Mouse (Mus musculus) adrenal gland, adult (tissue): ENCODE measurements at regions not wholly inside any gene's neighbourhood (a gene's known extent, or its start where the extent isn't known, plus 50 kb on each side); places are given as distances from the start of the nearest gene placed in this dataset.

Experiments used
- DNase-seq, 2 experiments: peaks; one replicate each; pipeline ENCODE4 v3.0.0; 2022 to 2023; ENCODE audit warnings: low spot score in 1 of 2; ENCODE audit not compliant: inconsistent age in 2 of 2

DNA sequence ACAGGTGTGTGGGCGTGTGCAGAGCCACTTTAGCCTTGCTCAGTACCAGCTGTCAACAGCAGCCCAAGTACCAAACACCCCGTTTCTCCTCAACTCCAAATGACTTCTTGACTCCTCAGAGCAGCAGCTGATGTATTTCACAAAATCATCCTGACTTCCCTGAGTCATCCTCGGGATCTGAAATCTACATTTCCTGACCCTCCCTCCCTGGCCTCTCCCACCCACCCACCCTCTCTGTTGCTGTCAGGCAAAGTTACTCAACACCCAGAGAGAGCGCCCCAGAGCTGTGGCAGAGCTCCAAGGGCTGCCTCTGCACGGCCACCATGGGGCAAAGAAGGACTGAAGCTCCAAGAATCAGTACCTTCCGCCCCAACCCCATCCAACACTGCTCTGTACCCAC, 83.5 kb upstream of the Cyp1b1 start:
- DNase-seq = no peak

DNA sequence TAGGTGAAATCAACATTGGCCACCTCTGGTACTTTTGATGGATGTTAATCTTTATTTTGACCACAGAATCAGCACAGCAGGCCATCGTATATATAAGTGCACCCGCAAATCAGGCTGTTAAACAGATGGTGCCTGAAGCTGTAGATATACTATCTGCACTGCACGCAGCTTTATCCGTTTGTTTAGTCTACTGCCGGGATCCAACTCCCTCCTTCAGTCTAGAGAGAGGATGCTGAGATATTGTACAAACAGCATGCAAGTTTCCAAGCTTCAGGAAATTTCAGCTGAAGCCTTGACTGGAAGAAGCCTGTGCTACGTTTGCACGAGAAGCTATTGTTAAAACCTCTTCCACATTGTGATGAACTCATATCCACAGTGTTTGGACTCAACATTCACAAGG, 75.3 kb upstream of the Cyp1b1 start:
- no peak for DNase-seq

DNA sequence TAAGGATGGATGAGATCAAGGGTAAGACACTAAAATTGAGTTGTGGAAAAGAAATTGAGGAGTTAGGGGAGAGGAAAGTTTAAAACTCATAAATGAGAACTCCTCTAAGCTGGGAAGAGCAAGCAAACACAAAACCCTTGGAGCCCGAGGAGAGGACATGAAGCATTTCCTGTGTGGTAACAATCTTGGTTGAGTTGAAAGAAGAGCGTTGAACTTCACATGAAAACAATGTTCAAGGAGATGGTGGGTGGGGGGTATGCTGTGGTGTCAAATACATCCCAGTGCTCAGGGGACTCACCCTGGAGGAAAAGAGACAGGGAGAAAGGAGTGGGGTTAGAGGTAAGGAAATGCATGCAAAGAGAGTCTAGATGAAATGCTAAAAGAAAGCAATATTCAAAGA, 72.3 kb upstream of the Cyp1b1 start:
- DNase-seq = no peak

DNA sequence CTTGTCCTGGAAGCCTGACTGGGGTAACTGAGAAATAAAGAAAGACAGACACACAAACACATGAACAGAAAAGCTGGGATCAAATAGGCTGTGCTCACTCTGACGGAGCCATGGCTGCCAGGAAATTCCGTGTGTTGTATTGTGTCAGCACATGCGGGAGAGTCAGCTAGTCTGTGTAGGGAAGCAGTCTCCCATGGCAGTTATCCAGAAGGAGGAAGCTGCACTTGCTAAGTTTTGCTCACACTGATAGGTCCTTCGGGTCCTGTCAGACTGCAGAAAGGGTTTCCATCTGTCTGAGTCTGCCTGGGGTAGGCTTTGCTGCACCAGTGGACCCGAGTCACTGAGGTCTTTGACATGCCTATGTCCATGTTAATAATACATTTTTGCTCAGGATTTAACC, 71.8 kb upstream of the Cyp1b1 start:
- DNase-seq = peak in 1 of 2 experiments; percentile 40

DNA sequence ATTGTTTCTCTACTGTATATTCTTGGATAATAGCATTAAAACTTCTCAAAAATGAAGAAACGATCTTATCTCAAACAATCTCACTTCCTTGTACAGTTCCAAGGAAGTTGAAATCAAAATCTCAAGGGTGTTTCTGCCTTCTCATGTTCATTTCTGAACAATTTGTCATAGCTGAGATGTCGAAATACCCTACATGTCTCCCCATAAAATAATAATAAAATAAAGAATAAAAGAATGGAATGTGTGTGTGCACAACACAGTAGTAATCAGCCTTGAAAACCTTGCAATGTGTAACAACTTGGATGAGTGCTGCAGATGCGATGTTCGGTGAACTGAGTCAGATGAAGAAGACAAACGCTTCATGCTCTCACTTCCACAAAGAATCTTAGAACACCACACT, 71.4 kb upstream of the Cyp1b1 start:
- no peak for DNase-seq

DNA sequence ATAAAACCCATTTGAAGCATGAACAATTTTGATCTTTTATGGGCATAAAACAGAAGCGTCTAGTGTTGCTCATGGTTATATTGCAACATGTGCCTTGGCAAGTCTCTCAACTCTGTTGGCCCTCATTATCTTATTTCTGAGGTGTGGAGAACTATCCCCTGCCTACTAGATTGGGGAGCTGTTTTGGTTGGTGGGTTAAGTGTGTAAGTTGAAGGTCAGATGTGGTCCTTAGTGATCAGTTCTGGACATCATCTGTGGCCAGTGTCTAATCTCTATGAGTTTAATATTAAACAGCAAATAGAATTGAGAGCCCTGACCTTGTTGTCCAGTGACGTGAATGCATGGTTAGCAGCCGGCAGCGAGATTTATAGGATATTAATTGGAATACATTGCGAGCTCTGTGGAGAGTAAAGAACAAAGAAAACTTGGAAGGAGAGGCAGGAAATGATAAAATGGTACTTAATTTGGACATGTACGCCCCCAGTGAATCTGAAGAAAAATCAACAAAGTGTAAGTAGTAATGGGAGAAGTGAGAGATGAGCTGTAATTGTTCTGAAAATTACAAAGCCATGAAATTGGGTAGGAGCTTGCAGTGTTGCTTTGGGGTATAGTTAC, 69.5 kb upstream of the Cyp1b1 start:
- DNase-seq = peak in 1 of 2 experiments; percentile 66

DNA sequence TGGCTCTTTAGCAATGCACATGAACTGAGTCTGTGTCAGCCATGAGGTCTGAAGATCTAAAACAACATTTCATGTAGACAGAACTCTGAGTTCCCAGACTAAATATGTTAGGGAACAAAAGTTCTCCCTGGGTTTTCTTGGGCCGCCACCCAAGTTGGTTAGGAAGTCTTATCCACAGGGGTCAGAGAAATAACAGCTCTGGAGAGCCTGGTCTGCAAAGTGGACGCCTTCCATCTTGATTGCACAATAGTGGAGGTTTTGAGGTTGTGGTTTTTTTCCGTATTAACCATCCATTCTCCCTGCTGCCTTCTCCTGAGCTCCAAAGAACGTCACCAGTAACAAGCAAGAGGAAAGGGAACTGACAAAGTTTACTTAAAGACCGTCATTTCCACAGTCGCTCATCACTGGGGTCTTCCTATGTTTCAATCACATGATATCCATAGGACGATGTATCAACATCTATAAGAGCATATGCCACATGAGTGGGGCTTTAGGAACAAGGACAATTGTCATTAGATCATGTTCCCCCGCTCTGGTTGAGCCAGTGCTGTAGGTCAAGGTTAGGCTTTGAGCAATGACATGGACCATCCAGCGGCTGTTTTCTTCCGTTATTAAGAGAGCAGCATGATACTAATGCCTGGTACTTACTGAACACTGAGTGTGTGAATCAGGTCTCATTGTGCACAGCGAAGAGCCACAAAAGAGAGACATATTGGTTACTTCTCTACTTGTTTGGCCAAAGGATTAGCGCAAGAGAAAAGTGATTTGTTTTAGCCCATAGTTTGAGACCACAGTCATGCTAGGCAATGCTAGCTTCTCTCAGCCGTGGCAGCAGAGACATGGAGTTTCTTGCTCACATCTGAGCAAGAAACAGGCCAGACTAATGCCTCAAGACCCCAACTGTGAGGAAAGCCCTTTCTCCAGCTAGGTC, 67.1 kb upstream of the Cyp1b1 start:
- DNase-seq = peak; percentile 46 to 77

DNA sequence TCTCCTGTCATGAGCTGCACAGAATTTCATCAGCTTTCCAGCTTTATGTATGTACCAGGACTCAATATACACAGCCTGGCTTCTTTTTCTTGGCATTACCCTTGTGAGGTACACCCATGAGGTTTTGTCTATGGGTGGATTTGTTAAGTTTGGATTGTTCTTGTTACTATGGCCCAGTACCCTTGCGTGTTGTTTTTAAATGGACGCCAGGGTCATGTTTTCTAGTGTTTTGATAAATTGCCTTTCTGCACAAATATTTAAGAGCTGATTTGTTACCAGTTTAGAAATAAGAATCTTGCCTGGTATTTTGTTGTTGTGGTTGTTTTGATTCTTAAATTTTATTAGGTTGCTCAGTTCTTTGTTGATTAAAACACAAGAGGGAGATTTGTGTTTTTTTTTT, 66.4 kb upstream of the Cyp1b1 start:
- no peak for DNase-seq

DNA sequence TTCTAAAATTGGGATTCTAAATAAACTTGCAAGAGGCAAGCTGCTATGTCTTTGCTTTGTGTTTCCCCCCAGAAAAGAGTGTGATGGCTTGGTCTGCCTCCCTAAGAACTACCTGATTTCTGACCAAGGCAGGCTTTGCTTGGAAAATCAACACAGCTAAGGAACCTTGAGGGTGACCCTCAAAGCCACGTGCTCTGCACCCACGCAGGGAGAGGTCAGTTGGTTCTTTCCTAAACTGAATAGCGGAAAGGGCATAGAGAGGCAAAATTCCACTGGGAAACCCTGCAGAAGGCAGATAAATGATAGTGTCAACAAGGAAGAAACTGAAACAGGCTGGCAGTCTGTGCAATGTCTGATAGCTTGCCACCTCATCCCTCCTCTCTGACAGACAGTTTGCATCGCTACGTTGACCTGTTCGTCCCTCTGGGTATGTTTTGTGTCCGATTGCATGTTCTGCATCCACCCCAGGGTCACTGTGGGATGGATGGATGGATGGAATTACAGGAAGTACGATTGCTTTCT, 63.1 kb upstream of the Cyp1b1 start:
- peak in 1 of 2 experiments; percentile 65 for DNase-seq

DNA sequence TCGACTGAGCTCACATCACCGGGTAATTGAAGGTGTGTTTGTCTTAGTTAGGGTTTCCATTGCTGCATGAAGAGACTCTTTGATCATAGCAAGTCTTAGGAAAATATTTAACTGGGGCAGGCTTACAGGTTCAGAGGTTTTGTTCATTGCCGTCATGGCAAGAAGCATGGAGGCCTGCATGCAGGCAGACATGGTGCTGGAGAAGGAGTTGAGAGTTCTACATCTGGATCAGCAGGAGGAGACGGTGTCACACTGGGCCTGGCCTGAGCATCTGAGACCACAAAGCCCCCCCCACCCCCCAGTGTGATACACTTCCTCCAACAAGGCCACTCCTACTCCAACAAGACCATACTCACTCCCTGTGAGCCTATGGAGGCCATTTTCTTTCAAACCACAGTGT, 61.3 kb upstream of the Cyp1b1 start:
- DNase-seq = no peak

DNA sequence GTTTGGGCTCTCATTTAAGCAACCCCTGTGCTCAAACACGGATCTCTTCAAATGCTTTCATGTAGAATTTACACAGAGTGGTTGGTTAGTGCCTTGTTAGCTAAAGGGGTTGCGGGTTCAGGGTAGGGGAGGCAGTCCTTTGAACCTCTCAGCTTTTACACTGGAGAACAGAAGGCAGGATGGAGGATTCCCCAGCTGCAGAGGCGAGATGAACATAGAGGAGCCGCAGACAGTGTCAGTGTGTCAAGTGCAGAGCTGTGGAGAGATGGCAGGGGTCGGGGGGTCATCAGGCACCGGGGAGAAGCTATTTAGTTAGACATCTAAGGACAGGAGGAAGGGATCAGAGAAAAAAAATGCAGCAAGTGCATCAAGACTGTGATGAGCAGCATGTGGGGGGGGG, 60.4 kb upstream of the Cyp1b1 start:
- DNase-seq = no peak

DNA sequence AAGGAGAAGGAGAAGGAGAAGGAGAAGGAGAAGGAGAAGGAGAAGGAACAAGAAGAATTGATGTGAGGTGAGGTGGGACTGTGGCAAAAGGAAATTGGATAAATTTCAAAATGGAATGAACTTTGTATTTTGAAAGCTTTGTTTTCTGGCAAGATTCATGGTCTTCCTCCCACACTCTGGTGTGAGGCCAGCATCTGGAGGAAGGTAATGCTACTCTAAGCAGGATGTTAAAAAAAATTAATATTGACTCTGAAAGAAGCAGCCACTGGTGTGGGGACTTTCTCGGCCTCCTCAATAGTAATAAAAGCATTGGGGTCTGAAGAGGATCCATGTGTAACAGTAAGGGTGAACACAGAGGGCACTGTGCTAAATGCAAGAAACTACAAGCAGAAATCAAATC, 59.4 kb upstream of the Cyp1b1 start:
- no peak for DNase-seq

DNA sequence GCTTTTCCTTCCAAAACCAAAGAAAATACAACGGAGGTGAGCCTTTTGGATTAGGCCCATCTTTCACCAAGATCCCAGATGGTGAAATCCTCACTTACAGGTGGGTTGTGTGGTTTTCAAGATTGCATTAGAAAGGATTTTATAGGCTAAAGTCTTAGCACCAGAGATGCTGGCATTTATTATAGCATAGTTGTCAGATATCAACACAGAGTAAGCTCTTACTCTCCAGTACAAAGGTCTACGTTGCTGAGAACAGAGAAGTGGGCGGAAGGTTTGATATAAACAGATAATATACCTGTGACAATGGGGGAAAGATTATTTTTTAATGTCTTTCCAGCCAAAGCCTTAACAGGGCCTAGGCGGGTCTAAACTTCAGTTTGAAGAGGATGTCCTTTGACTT, 57.4 kb upstream of the Cyp1b1 start:
- DNase-seq = no peak

DNA sequence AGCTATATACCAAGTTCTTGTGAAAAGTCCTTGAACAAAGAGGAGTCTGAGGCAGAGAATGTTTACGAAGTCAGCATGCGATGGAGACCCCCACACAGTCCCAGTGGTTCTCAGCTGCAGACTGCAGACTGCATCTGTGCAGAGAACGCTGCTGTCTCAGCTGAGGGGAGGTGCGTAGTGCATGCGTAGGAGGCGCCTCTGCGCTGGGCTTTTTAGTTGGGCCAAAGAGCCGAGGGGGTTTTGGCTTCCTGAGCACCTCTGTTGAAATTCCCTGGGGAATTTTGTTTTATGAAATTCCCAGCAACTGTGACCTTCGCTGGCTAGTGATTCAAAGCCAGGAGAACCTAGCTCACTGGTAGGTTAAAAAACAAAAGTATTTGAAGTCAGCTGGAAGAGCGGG, 56.9 kb upstream of the Cyp1b1 start:
- DNase-seq = peak in 1 of 2 experiments; percentile 47

DNA sequence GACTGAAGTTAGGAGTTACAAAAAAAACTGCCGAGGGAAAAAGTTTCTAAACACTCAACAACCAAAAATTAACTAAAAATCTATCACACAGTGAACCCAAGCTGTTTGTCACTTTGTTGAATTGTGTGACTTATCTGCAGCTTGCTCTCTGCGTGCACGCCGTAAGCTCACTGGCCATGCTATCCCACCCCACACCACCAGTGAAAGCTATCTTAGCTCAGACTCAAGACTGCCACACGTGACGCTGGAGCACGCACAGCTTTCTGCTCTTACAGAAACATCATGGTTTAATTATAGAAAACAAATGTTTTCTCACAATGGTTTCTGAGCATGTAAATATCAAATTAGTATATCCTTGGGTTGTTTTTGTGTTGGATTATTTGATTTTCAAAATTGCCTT, 56.0 kb upstream of the Cyp1b1 start:
- no peak for DNase-seq

DNA sequence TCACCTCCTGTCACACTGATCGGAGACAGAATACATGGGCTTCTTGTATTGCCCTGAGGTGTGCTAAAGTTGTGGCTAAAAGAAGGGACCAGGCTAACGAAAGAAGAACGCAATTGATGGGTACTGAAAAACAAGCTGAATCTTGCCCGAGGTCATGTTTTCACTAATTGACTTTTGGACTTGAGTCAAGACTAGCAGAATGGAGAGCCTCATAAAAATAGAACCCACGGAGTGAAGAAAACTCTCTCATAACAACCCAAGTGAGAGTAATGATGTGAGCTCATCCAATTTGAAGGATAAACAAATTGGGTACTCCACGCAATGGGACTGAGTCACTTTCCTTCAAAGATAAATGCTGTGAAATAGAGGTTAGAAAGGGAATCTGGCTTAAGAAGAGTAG, 55.0 kb upstream of the Cyp1b1 start:
- DNase-seq = no peak

DNA sequence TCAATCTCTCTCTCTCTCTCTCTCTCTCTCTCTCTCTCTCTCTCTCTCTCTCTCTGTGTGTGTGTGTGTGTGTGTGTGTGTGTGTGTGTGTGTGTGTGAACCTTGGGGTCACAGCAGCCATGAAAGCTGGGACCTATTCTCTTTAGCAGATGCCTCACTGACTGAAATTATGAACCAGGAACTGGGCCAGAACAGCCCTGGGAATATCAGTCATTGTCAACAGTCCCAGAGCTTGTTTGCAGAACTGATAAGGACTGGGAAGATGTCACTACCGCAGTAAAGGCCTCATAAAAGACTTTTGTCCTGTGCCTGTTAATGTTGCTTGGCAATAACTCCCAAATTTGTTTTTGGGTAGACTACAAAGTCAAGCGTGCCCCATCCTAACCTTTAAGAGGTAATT, 53.2 kb upstream of the Cyp1b1 start:
- peak; percentile 24 to 66 for DNase-seq

DNA sequence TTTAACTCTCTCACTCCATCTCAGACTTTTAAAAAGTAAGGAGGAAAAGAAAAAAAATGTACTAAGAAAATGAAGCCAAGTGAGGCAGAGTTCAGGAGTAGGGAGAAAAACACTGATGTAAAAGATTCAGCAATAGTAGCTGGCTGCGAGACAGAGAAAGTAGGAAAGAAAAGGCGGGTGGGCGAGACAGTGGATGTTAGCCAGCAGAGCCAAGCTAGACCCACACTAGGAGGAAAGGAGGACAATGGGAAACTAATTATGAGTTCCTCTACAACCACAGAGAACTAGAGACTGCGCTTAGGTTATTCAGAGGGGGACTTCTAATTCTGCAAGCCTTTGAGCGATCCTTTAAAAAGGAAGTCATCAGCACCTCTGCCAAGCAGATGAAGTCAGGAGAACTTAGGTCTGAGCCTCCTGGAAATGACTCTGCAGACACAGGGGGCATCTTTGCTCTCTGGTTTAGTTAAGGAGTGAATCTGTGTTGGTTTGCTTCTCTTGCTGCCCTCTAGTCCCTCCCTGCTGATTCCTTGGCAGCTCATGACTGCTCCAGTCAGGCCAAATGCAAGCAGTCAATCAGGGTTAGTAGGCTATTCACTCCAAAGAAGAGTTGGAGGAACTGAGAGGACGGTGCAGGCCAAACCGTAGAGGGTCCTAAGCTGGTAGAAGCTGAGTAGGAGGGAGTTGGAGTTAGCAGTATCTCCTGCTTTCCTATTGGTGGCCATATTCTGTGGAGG, 50.4 kb upstream of the Cyp1b1 start:
- DNase-seq = no peak
